In the genomic region with DNA sequence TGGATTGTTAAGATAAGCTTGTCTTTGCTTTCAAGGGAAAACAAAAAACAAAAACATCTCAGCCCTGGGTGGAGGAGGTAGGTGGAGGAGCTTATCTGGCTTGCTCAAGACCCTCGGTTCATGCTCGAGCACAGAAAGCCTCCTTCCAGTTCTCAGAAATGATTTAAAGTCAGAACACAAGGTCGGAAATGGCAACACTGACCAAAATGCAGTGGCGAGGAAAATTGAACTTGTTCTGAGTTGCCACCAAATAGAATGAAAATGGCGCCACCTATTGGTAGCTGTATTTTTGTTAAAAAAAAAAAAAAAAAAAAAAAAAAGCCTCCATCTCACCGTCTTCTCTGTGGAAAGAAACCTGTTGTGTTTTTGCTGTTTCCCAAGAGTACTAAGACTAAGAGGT, we compare ENCODE assay signal across 8 mouse cellular contexts. TPM values are rescaled to one million over a fixed set of nuclear protein-coding genes. Genes with fewer than 3 reads are reported as not detected.
DNase-seq lines count a peak whose midpoint lies in the region; ATAC-seq lines count a peak whose summit lies in the region.

No protein-coding gene starts in this region.

- no peaks in the 10 kb centered on the region for H3K36me3 ChIP-seq in forebrain, embryonic 16.5 days (ENCODE audit: control insufficient read depth, insufficient read depth)
- no peaks in the 10 kb centered on the region for H3K36me3 ChIP-seq in neural tube, embryonic 12.5 days

- no peaks in the 10 kb centered on the region for H3K9me3 ChIP-seq in forebrain, embryonic 16.5 days (ENCODE audit: control insufficient read depth, low read length)
- no peaks in the 10 kb centered on the region for H3K9me3 ChIP-seq in neural tube, embryonic 12.5 days

- no peaks in the 10 kb centered on the region for H3K27me3 ChIP-seq in forebrain, embryonic 16.5 days (replicated peaks; ENCODE audit: control insufficient read depth, insufficient read depth, low read length)
- no peaks in the 10 kb centered on the region for H3K27me3 ChIP-seq in neural tube, embryonic 12.5 days (replicated peaks)

- DNase-seq in adrenal gland, postnatal 14 days, result peak; percentile 33
- no peak for DNase-seq in adrenal gland, adult 8-10 months
- peak; percentile 50 for DNase-seq in lung, postnatal 10 days
- DNase-seq in lung, postnatal 4 days, result no peak
- peak; percentile 37 for DNase-seq in kidney, postnatal 14 days

- no peak overlapping the region for H3K9ac ChIP-seq in forebrain, embryonic 16.5 days (replicated peaks; ENCODE audit: low read depth, low read length)
- no peak overlapping the region for H3K9ac ChIP-seq in neural tube, embryonic 12.5 days

- H3K4me2 ChIP-seq in forebrain, embryonic 16.5 days (ENCODE audit: low read length), result peak overlapping the region; percentile 28
- H3K4me2 ChIP-seq in neural tube, embryonic 12.5 days (replicated peaks), result peak overlapping the region; percentile 37; the same call in 1 of the 2 replicates

- no peak overlapping the region for H3K27ac ChIP-seq in forebrain, embryonic 16.5 days (ENCODE audit: low read length)
- H3K27ac ChIP-seq in neural tube, embryonic 12.5 days, result no peak overlapping the region

- ATAC-seq in forebrain, embryonic 16.5 days, result no peak
- 0 out of 2 replicates have a peak, but pooled peaks have one; percentile 25 for ATAC-seq in neural tube, embryonic 12.5 days (ENCODE audit: low FRiP score, low read depth)
- no peak for ATAC-seq in erythroid progenitor cell, adult 5-6 weeks (replicated peaks; ENCODE audit: low FRiP score, poor library complexity, severe bottlenecking)

- 2% methylated on average over 6 of the region's 6 CpGs for WGBS in forebrain, embryonic 16.5 days
- WGBS in neural tube, embryonic 12.5 days, result 4% methylated on average over 6 of the region's 6 CpGs

- H3K4me3 ChIP-seq in forebrain, embryonic 16.5 days (replicated peaks; ENCODE audit: low read length), result no peak overlapping the region
- H3K4me3 ChIP-seq in neural tube, embryonic 12.5 days, result no peak overlapping the region

- 0 out of 2 replicates have a peak, but pooled peaks cover 3% of the 10 kb centered on the region for H3K4me1 ChIP-seq in forebrain, embryonic 16.5 days (replicated peaks; ENCODE audit: control insufficient read depth, insufficient read depth, low read length)
- no peaks in the 10 kb centered on the region for H3K4me1 ChIP-seq in neural tube, embryonic 12.5 days

RNA-seq across cellular contexts. Expression of a gene that starts 9.7 kb away (rescaled TPM):
- 1.4 and 1.6 TPM in 2 replicates for total RNA-seq in adrenal gland, postnatal 14 days (2021)
- 1 to 10 TPM in 2 of 4 experiments, under 1 TPM in 2; 0.59 to 3.4 (median 1.2) TPM for total RNA-seq in adrenal gland, adult 8-10 months (2022)
- polyA plus RNA-seq in forebrain, embryonic 16.5 days (2015; fragmentation: Nextera tagmentation; extraction: Ambion mirVana), result 1.8 and 2.1 TPM in 2 replicates
- 0.34 and 0.48 TPM in 2 replicates for polyA plus RNA-seq in neural tube, embryonic 12.5 days (2016; fragmentation: Nextera tagmentation; extraction: Ambion mirVana)
- total RNA-seq in erythroid progenitor cell, adult 5-6 weeks (2015; ENCODE audit: low replicate concordance), result not detected in 2 replicates
- not detected in 2 replicates for total RNA-seq in erythroid progenitor cell, adult 5-6 weeks (2017; ENCODE audit: low replicate concordance)

Comparison
In these comparisons a context has a peak if more than half of its experiments do, and no peak if none do; other contexts are left out.
1. DNase-seq: peak in adrenal gland, postnatal 14 days (single experiment), lung, postnatal 10 days (single experiment) and kidney, postnatal 14 days (single experiment); none in adrenal gland, adult 8-10 months (single experiment) and lung, postnatal 4 days (0 of 2).